Mouse (Mus musculus) 416B (cell line): ENCODE data around the gene Rin3.
A peak's percentile ranks its signal among the peaks of the same experiment; 100 is the strongest.

ENCODE experiments used
- DNase-seq: peaks from one replicate; pipeline ENCODE4 v3.0.0; 2011; ENCODE audit warnings: low read depth

The Rin3 gene

GRCm38 (mm10) chr12:102369488-102370235 lies 86.8 kb downstream of the Rin3 start:
- DNase-seq: no peak

DNA sequence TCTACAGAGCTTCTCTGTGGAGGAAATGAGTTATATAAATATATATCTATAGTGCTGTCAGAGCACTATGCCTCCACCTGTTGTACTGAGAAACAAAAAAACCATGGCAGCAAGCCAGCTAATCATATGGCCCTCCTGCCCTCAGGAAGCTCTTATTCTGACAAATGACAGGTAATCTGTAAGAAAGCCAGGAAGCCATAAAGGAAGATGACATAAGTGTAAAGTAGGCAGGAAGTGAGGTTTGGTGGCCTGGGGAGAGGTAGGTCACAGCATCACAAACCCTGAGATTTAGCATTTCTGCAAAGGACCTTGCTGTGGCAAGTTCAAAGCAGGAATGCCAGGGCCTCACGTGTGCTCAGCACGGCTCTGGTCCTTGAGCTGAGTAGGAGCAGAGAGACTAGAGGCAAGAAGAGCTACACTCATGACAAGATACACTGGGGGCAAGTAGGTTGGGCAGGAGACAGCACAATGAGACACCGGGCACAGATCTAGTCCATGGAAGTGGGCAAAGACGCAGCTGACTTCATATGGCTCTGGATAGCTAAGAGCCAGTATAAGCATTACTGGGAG lies 88.2 kb downstream of the Rin3 start:
- no peak for DNase-seq

DNA sequence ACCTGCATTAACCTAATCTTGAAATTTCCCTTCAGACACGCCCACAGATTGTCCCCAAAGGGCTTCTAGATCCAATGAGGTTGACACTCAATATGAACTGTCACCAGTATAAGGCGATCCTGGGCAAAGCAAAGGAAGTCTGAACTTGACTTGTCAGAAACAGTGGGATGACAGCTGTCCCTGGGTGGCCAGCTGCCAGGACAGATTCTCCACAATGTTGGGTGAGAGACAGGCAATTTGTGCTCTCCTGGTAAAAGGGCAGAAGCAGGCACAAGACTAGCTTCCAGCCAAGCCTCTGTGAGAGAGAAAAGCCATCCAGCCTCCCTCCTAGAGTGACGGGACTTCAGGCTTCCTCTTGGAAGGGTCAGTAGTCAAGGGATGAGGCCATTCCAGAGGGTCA lies 89.5 kb downstream of the Rin3 start:
- DNase-seq: no peak

DNA sequence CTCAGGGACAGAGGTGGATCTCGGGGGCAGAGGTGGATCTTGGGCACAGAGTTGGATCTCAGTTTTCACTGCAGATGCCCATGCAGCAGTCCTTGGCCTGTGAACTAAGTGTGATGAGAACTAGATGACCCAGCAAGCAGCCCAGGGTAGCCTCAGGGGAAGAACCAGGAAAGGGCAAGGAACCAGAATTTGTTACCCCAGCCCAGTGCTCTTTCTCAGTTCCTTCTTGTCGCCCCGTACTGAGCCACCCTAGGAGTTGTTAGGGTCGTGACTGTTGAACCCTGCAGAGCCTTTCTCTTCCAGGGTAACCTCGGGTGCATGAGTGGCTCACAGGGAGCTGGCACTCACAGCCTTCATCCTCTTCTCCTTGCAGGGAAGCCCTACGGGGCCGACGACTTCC lies 99.3 kb downstream of the Rin3 start:
- no peak for DNase-seq

- no peak for DNase-seq
Measured at GRCm38 (mm10) chr12:102383288-102383687, 100.4 kb downstream of the Rin3 start.

GRCm38 (mm10) chr12:102384819-102385218 lies 102.0 kb downstream of the Rin3 start:
- DNase-seq: peak; percentile 61

GRCm38 (mm10) chr12:102387219-102387917 lies 104.5 kb downstream of the Rin3 start:
- DNase-seq: peak; percentile 78

DNA sequence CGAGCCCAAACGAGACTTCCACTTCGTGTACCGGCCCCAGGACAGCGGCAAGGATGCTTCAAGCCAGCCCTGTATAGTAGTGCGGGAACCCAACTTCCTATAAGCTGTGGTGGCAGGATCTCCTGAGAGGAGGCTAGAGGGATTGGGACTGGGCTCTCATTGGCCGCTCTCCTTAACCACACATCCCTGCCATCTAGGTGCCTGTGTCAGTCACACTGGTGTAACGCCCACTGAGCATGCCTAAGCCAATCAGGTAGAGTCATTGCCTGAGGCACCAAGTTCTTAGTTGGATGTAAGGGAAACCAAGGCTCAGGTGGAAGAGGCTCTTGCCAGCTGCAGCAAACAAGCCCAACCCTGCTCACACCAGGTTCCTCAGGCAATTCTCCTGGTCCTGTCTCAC lies 107.2 kb downstream of the Rin3 start:
- DNase-seq: no peak

- no peak for DNase-seq
Measured at GRCm38 (mm10) chr12:102391109-102391508, 108.3 kb downstream of the Rin3 start.

GRCm38 (mm10) chr12:102391982-102392381 lies 109.1 kb downstream of the Rin3 start:
- peak; percentile 60 for DNase-seq

GRCm38 (mm10) chr12:102394496-102394895 lies 111.6 kb downstream of the Rin3 start:
- peak; percentile 74 for DNase-seq

- no peak for DNase-seq
Measured at GRCm38 (mm10) chr12:102395537-102395936, 112.7 kb downstream of the Rin3 start.

- peak; percentile 52 for DNase-seq
Measured at GRCm38 (mm10) chr12:102395998-102396991, 113.4 kb downstream of the Rin3 start.

DNA sequence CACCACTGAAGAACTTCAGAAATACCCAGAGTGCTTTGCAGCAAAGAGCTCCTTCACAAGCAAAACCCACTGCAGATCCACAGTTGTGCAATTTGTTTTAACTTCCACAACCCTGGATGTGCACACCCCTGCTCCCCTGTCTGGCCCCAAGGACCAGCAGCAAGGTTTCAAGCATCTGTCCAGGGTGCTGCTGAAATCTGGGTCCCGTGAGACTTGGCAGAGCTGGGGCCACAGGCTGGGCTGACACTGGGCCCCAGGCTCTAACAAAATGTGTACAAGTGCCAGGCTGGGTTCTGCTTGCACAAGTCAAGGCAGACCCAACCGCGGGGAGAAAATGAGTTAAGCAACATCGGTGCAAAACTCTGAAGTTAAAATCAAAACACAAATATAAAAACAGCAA lies 115.7 kb downstream of the Rin3 start:
- no peak for DNase-seq

DNA sequence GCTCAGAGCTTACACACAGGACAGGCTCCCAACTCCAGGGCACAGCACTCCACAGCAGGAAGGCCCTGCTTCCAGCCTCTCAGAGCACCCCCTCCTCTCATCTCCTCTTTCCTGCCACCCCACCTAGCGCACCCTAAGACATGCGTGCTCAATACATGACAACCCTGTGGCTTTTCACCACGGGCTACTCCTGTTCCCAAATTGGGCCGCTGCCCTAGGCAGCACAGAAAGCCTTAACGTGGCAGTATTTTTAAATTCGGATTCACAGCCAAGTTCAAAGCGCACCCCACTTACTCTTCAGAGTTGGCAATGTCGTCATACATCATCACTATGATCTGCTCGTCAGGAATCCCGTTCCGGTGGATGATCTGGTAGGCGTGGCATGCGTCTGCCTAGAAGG lies 130.3 kb downstream of the Rin3 start:
- no peak for DNase-seq

DNA sequence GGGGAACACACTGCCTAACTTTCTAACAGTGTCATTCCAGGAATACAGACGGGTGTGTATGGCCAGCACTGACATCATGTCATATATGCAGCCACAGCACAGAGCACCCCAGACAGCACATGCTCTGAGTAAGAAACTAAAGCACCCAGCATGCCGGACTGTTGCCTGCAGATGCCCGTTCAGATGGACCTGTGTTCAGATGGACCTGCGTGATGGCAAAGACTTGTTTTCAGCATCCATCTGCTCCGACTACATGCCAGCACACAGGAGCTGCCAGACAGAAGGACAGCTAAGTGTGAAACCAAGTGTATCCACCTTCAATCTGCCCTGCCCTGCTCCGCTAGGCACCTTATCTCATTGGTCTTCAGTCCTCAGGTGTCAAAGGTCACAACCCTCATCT lies 131.8 kb downstream of the Rin3 start:
- no peak for DNase-seq

- DNase-seq: peak; percentile 58
Measured at GRCm38 (mm10) chr12:102416391-102416837, 133.6 kb downstream of the Rin3 start.

DNA sequence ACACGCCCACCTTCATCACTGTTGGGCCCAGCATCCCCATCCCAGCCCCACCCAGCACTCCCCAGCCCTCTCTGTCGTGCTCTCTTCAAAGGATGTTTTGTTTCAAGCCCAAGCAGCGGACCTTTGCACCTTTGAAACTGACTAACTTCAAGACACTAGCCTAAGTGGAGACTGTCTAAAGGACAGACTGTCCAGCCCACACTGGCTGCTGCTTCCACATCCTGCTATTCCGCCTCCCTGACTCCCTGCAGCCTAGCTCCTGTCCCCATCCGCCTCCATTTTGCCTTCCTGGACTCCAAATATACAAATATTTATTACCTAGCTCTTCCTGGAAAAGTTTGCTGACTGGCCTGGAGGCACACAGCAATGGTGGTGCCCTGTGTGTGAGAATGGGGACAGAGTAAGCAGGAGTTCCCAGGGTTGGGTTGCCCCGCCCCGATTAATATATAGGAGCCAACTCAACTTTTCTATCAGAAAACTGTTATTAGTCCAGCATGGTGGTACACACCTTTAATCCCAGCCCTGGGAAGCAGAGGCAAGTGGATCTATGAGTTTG lies 134.2 kb downstream of the Rin3 start:
- no peak for DNase-seq

DNA sequence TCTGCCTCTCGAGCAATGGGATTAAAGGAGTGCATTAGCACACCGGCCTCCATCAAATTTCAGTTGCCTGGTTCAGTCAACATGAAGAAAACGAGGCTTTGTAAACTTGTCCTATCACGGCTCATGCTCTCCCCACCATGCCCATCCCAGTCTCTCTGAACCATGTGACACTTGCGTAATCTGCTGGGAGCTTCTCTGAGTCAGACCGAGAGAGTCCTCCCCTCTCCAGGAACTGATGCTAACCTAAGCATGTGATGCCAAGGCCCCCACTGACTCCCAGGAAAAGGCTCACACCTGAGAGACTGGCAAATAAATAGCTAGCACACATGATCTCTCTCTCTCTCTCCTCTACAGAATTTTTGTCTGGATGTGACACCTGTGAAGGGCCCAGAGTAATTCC lies 134.9 kb downstream of the Rin3 start:
- DNase-seq: peak; percentile 75

DNA sequence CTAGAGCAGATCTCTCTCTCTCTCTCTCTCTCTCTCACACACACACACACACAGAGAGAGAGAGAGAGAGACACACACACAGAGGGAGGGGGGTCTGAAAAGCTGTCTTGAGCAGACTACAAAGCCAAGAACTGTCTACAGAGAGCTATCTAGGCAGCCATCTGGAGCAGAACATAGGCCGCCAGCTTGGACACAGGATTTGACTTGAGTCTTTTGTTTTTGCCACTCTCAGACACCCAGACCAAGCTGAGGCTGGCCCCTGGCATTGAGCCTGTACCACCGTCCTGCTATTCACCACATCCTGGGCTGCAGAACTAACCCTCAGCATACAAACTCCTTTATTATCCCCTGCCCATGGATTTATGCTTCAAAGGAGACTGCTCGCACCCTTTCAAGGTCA lies 136.7 kb downstream of the Rin3 start:
- DNase-seq: peak; percentile 90

GRCm38 (mm10) chr12:102420168-102420890 lies 137.5 kb downstream of the Rin3 start:
- peak; percentile 96 for DNase-seq
